Mouse (Mus musculus): ENCODE data around the gene Foxp4. TPM values are rescaled to one million over a fixed set of nuclear protein-coding genes. Genes with fewer than 3 reads are reported as not detected.
A peak's percentile ranks its signal among the peaks of the same experiment; 100 is the strongest.
"Not testable (repeated sequence)": the region's sequence is repeated elsewhere in the genome, so short reads cannot be mapped to it uniquely, and the experiment has no call there.

Gene Foxp4
- polyA plus RNA-seq, 1 experiment from 2014 or later: 9.0 TPM

- H3K27ac ChIP-seq (replicated peaks): no peak overlapping the region
- peaks cover 83% of the 10 kb centered on the region for H3K36me3 ChIP-seq
- no peak overlapping the region for H3K4me3 ChIP-seq
- ATAC-seq (ENCODE audit: extremely low read depth, insufficient number of reproducible peaks, low FRiP score, low TSS enrichment): no peak
- no peaks in the 10 kb centered on the region for H3K27me3 ChIP-seq (replicated peaks)
- no peak overlapping the region for H3K4me2 ChIP-seq
- H3K9me3 ChIP-seq: no peaks in the 10 kb centered on the region
- WGBS: 92% methylated on average over 31 of the region's 31 CpGs
- peaks cover 16% of the 10 kb centered on the region for H3K4me1 ChIP-seq
- no peak overlapping the region for H3K9ac ChIP-seq
Measured at GRCm38 (mm10) chr17:47872311-47873011, 52.0 kb downstream of the Foxp4 start.

- no peak overlapping the region for H3K27ac ChIP-seq (replicated peaks)
- H3K4me2 ChIP-seq: no peak overlapping the region
- no peak for ATAC-seq (ENCODE audit: extremely low read depth, insufficient number of reproducible peaks, low FRiP score, low TSS enrichment)
- H3K4me1 ChIP-seq: peaks cover 10% of the 10 kb centered on the region
- H3K36me3 ChIP-seq: peaks cover 73% of the 10 kb centered on the region
- no peaks in the 10 kb centered on the region for H3K27me3 ChIP-seq (replicated peaks)
- WGBS: 89% methylated on average over 10 of the region's 10 CpGs
- no peak overlapping the region for H3K4me3 ChIP-seq
- no peak overlapping the region for H3K9ac ChIP-seq
- no peaks in the 10 kb centered on the region for H3K9me3 ChIP-seq
Measured at GRCm38 (mm10) chr17:47869874-47870273, 54.6 kb downstream of the Foxp4 start.

GRCm38 (mm10) chr17:47866037-47866436 lies 58.4 kb downstream of the Foxp4 start:
- 61% methylated on average over 10 of the region's 10 CpGs for WGBS
- Histone ChIP-seq H3K9me3 (no peaks in the 10 kb centered on the region), H3K4me3 (no peak overlapping the region)

GRCm38 (mm10) chr17:47864496-47864895 lies 59.9 kb downstream of the Foxp4 start:
- WGBS: 1% methylated on average over 17 of the region's 17 CpGs

More at GRCm38 (mm10) chr17:47866037-47866436, 58.4 kb downstream of the Foxp4 start:
- H3K36me3 ChIP-seq: peaks cover 41% of the 10 kb centered on the region
- H3K9ac ChIP-seq: no peak overlapping the region
- ATAC-seq (ENCODE audit: extremely low read depth, insufficient number of reproducible peaks, low FRiP score, low TSS enrichment): no peak
- no peak overlapping the region for H3K4me2 ChIP-seq
- no peak overlapping the region for H3K27ac ChIP-seq (replicated peaks)
- H3K4me1 ChIP-seq: peaks cover 19% of the 10 kb centered on the region
- H3K27me3 ChIP-seq (replicated peaks): no peaks in the 10 kb centered on the region

GRCm38 (mm10) chr17:47863437-47863836 lies 61.0 kb downstream of the Foxp4 start:
- no peak overlapping the region for H3K4me2 ChIP-seq
- H3K36me3 ChIP-seq: peaks cover 15% of the 10 kb centered on the region
- peaks cover 25% of the 10 kb centered on the region for H3K4me1 ChIP-seq
- no peak overlapping the region for H3K4me3 ChIP-seq
- ATAC-seq (ENCODE audit: extremely low read depth, insufficient number of reproducible peaks, low FRiP score, low TSS enrichment): no peak
- H3K27me3 ChIP-seq (replicated peaks): no peaks in the 10 kb centered on the region
- 25% methylated on average over 11 of the region's 11 CpGs for WGBS
- peak overlapping the region; percentile 51 for H3K9ac ChIP-seq
- H3K9me3 ChIP-seq: no peaks in the 10 kb centered on the region
- H3K27ac ChIP-seq (replicated peaks): no peak overlapping the region

More at GRCm38 (mm10) chr17:47864496-47864895, 59.9 kb downstream of the Foxp4 start:
- no peaks in the 10 kb centered on the region for H3K9me3 ChIP-seq
- peak overlapping the region; percentile 63 for H3K9ac ChIP-seq
- ATAC-seq (ENCODE audit: extremely low read depth, insufficient number of reproducible peaks, low FRiP score, low TSS enrichment): no peak
- H3K27me3 ChIP-seq (replicated peaks): no peaks in the 10 kb centered on the region
- H3K27ac ChIP-seq (replicated peaks): no peak overlapping the region
- peak overlapping the region; percentile 23; the same call in 1 of the 2 replicates for H3K4me3 ChIP-seq
- H3K4me2 ChIP-seq: peak overlapping the region; percentile 55
- H3K36me3 ChIP-seq: peaks cover 25% of the 10 kb centered on the region
- H3K4me1 ChIP-seq: peaks cover 25% of the 10 kb centered on the region

GRCm38 (mm10) chr17:47863023-47863422 lies 61.4 kb downstream of the Foxp4 start:
- no peak overlapping the region for H3K27ac ChIP-seq (replicated peaks)
- no peak overlapping the region for H3K4me2 ChIP-seq
- H3K36me3 ChIP-seq: peaks cover 11% of the 10 kb centered on the region
- no peaks in the 10 kb centered on the region for H3K9me3 ChIP-seq
- peak overlapping the region; percentile 51 for H3K9ac ChIP-seq
- ATAC-seq (ENCODE audit: extremely low read depth, insufficient number of reproducible peaks, low FRiP score, low TSS enrichment): no peak
- no peaks in the 10 kb centered on the region for H3K27me3 ChIP-seq (replicated peaks)
- no peak overlapping the region for H3K4me3 ChIP-seq
- WGBS: 46% methylated on average over 4 of the region's 4 CpGs
- peaks cover 25% of the 10 kb centered on the region for H3K4me1 ChIP-seq

- Histone ChIP-seq H3K4me1 (peaks cover 24% of the 10 kb centered on the region), H3K4me2 (no peak overlapping the region), H3K27ac (replicated peaks) (no peak overlapping the region), H3K9ac (no peak overlapping the region), H3K9me3 (peaks cover 8% of the 10 kb centered on the region), H3K4me3 (no peak overlapping the region), H3K36me3 (no peaks in the 10 kb centered on the region), H3K27me3 (replicated peaks) (no peaks in the 10 kb centered on the region)
- 76% methylated on average over 4 of the region's 4 CpGs for WGBS
- ATAC-seq (ENCODE audit: extremely low read depth, insufficient number of reproducible peaks, low FRiP score, low TSS enrichment): no peak
Measured at GRCm38 (mm10) chr17:47855544-47855943, 68.9 kb downstream of the Foxp4 start.

- 79% methylated on average over 8 of the region's 8 CpGs for WGBS
- H3K9me3 ChIP-seq: peaks cover 8% of the 10 kb centered on the region
- no peak overlapping the region for H3K4me3 ChIP-seq
- no peak overlapping the region for H3K9ac ChIP-seq
- no peak overlapping the region for H3K27ac ChIP-seq (replicated peaks)
- ATAC-seq (ENCODE audit: extremely low read depth, insufficient number of reproducible peaks, low FRiP score, low TSS enrichment): no peak
- H3K4me1 ChIP-seq: peaks cover 27% of the 10 kb centered on the region
- no peak overlapping the region for H3K4me2 ChIP-seq
- H3K36me3 ChIP-seq: no peaks in the 10 kb centered on the region
- H3K27me3 ChIP-seq (replicated peaks): no peaks in the 10 kb centered on the region
Measured at GRCm38 (mm10) chr17:47854908-47855307, 69.5 kb downstream of the Foxp4 start.

GRCm38 (mm10) chr17:47853760-47854159 lies 70.7 kb downstream of the Foxp4 start:
- no peak overlapping the region for H3K9ac ChIP-seq
- WGBS: 72% methylated on average over 4 of the region's 4 CpGs
- peaks cover 8% of the 10 kb centered on the region for H3K9me3 ChIP-seq
- peaks cover 36% of the 10 kb centered on the region for H3K4me1 ChIP-seq
- H3K4me2 ChIP-seq: no peak overlapping the region
- H3K27ac ChIP-seq (replicated peaks): no peak overlapping the region
- H3K36me3 ChIP-seq: no peaks in the 10 kb centered on the region
- ATAC-seq (ENCODE audit: extremely low read depth, insufficient number of reproducible peaks, low FRiP score, low TSS enrichment): no peak
- no peak overlapping the region for H3K4me3 ChIP-seq
- no peaks in the 10 kb centered on the region for H3K27me3 ChIP-seq (replicated peaks)

- Histone ChIP-seq H3K27me3 (replicated peaks) (no peaks in the 10 kb centered on the region), H3K9me3 (peaks cover 8% of the 10 kb centered on the region), H3K4me1 (peaks cover 37% of the 10 kb centered on the region), H3K4me3 (no peak overlapping the region), H3K9ac (no peak overlapping the region), H3K36me3 (no peaks in the 10 kb centered on the region), H3K27ac (replicated peaks) (no peak overlapping the region), H3K4me2 (no peak overlapping the region)
- no peak for ATAC-seq (ENCODE audit: extremely low read depth, insufficient number of reproducible peaks, low FRiP score, low TSS enrichment)
- WGBS: 82% methylated on average over 3 of the region's 4 CpGs
Measured at GRCm38 (mm10) chr17:47853336-47853735, 71.1 kb downstream of the Foxp4 start.

- H3K27me3 ChIP-seq (replicated peaks); H3K9me3 ChIP-seq; H3K27ac ChIP-seq (replicated peaks); H3K36me3 ChIP-seq: not testable (repeated sequence)
- Histone ChIP-seq H3K9ac (peak overlapping the region; percentile 57), H3K4me2 (peak overlapping the region; percentile 67), H3K4me3 (peak overlapping the region; percentile 39), H3K4me1 (peaks cover 37% of the 10 kb centered on the region)
- 13% methylated on average over 22 of the region's 22 CpGs for WGBS
- 0 out of 2 replicates have a peak, but pooled peaks have one; percentile 23 for ATAC-seq (ENCODE audit: extremely low read depth, insufficient number of reproducible peaks, low FRiP score, low TSS enrichment)
Measured at GRCm38 (mm10) chr17:47851798-47852360, 72.6 kb downstream of the Foxp4 start.
